In genomic region chr17:5026578-5026977, GRCm38 (mm10) we compare ENCODE assay signal across 17 mouse cellular contexts. TPM values are rescaled to one million over a fixed set of nuclear protein-coding genes. Genes with fewer than 3 reads are reported as not detected.
DNase-seq lines count a peak whose midpoint lies in the region; ATAC-seq and TF ChIP-seq lines count a peak whose summit lies in the region.
"Had no signal": no experiment of that assay in that cellular context is flagged by ENCODE, and none has a peak within 500 bp of the region (broad histone marks: within the 10 kb centered on the region; RNA-seq: fewer than 3 reads in every experiment).

No protein-coding gene starts in this region.

- H3K4me1 ChIP-seq in heart, adult 2 months (ENCODE audit: control insufficient read depth, insufficient read depth, low read length) = peaks cover 23% of the 10 kb centered on the region
- peaks cover 7% of the 10 kb centered on the region; the same call in 1 of the 2 replicates for H3K4me1 ChIP-seq in liver, postnatal 0 days (ENCODE audit: insufficient read depth)
- H3K4me1 ChIP-seq in liver, embryonic 11.5 days (replicated peaks; ENCODE audit: control insufficient read depth, insufficient read depth, low read length) = peaks cover 6% of the 10 kb centered on the region

- H3K4me3 ChIP-seq in heart, adult 2 months = no peak overlapping the region
- no peak overlapping the region for H3K4me3 ChIP-seq in liver, postnatal 0 days (ENCODE audit: low read depth, low read length)
- H3K4me3 ChIP-seq in liver, embryonic 11.5 days (ENCODE audit: low read depth, low read length) = no peak overlapping the region
- H3K4me3 ChIP-seq: forebrain, embryonic 12.5 days; midbrain, embryonic 12.5 days; myocyte had no signal

- no peaks in the 10 kb centered on the region for H3K36me3 ChIP-seq in heart, adult 2 months (ENCODE audit: control insufficient read depth, insufficient read depth, low read length)
- no peaks in the 10 kb centered on the region for H3K36me3 ChIP-seq in liver, postnatal 0 days (replicated peaks; ENCODE audit: insufficient read depth, low read length)
- H3K36me3 ChIP-seq in liver, embryonic 11.5 days (ENCODE audit: control insufficient read depth, insufficient read depth, low read length) = no peaks in the 10 kb centered on the region
- H3K36me3 ChIP-seq: forebrain, embryonic 12.5 days; midbrain, embryonic 12.5 days had no signal

- no peak for TF ChIP-seq POLR2A in heart, adult 2 months (IDR thresholded peaks at IDR 0.05; ENCODE audit: insufficient read depth, low read depth, low read length)
- no peak for TF ChIP-seq POLR2A in brain, embryonic 14.5 days (IDR thresholded peaks at IDR 0.05; ENCODE audit: borderline replicate concordance, extremely low read depth, insufficient read depth, insufficient read length, poor library complexity, severe bottlenecking)

- TF ChIP-seq EP300 in heart, adult 2 months (IDR thresholded peaks at IDR 0.05; ENCODE audit: insufficient read depth, low read depth, low read length) = no peak
- TF ChIP-seq EP300 in liver, postnatal 0 days (IDR thresholded peaks at IDR 0.05; ENCODE audit: low read depth) = no peak

- H3K79me2 ChIP-seq in heart, adult 2 months (replicated peaks; ENCODE audit: control insufficient read depth, insufficient read depth, low read length) = peaks cover 15% of the 10 kb centered on the region

- H3K27me3 ChIP-seq in heart, adult 2 months (ENCODE audit: control insufficient read depth, insufficient read depth, low read length) = no peaks in the 10 kb centered on the region
- no peaks in the 10 kb centered on the region for H3K27me3 ChIP-seq in liver, postnatal 0 days (ENCODE audit: insufficient read depth, low read length)
- H3K27me3 ChIP-seq in liver, embryonic 11.5 days (replicated peaks; ENCODE audit: control insufficient read depth, insufficient read depth, low read length) = no peaks in the 10 kb centered on the region
- H3K27me3 ChIP-seq: forebrain, embryonic 12.5 days; midbrain, embryonic 12.5 days had no signal

- no peak overlapping the region for H3K4me2 ChIP-seq in liver, postnatal 0 days (ENCODE audit: low read depth, low read length)
- no peak overlapping the region for H3K4me2 ChIP-seq in liver, embryonic 11.5 days
- H3K4me2 ChIP-seq: forebrain, embryonic 12.5 days; midbrain, embryonic 12.5 days had no signal

- intact Hi-C loops in heart, adult 2 months (cut with DNase I) = no loop called here

- no peak overlapping the region for H3K9ac ChIP-seq in heart, adult 2 months (ENCODE audit: low read depth, low read length)
- H3K9ac ChIP-seq in liver, postnatal 0 days (replicated peaks) = no peak overlapping the region
- H3K9ac ChIP-seq in liver, embryonic 11.5 days (ENCODE audit: low read depth, low read length) = no peak overlapping the region
- H3K9ac ChIP-seq: forebrain, embryonic 12.5 days; midbrain, embryonic 12.5 days had no signal

- no peaks in the 10 kb centered on the region for H3K9me3 ChIP-seq in liver, postnatal 0 days (ENCODE audit: low read length)
- no peaks in the 10 kb centered on the region for H3K9me3 ChIP-seq in liver, embryonic 11.5 days (ENCODE audit: control insufficient read depth, low read length)
- H3K9me3 ChIP-seq: forebrain, embryonic 12.5 days; midbrain, embryonic 12.5 days had no signal

- ATAC-seq in liver, postnatal 0 days = no peak
- no peak for ATAC-seq in liver, embryonic 11.5 days (replicated peaks; ENCODE audit: low FRiP score)
- ATAC-seq: hindbrain, embryonic 16.5 days had no signal

- peak; percentile 52 for TF ChIP-seq CTCF in heart, adult 2 months (IDR thresholded peaks at IDR 0.05)
- TF ChIP-seq CTCF in liver, postnatal 0 days (IDR thresholded peaks at IDR 0.05; ENCODE audit: low read depth) = peak; percentile 54
- peak; percentile 14; the same call in 1 of the 2 replicates for TF ChIP-seq CTCF in brain, embryonic 14.5 days (IDR thresholded peaks at IDR 0.05; ENCODE audit: borderline replicate concordance, extremely low read depth, insufficient read depth, insufficient read length)

- WGBS in heart, adult 2 months = 67% methylated on average over 2 of the region's 2 CpGs
- whole genome bisulfite sequencing in liver, postnatal 0 days (ENCODE audit: insufficient replicate concordance) = 61% methylated on average over 2 of the region's 2 CpGs
- WGBS in liver, embryonic 11.5 days = 62% methylated on average over 2 of the region's 2 CpGs

- no peak overlapping the region for H3K27ac ChIP-seq in heart, adult 2 months
- H3K27ac ChIP-seq in liver, postnatal 0 days (ENCODE audit: low read depth) = no peak overlapping the region
- no peak overlapping the region for H3K27ac ChIP-seq in liver, embryonic 11.5 days (ENCODE audit: low read depth, low read length)
- H3K27ac ChIP-seq: forebrain, embryonic 12.5 days; midbrain, embryonic 12.5 days had no signal

- no peak for DNase-seq in heart, adult 2 months
- DNase-seq in heart, adult 9 months (ENCODE audit: low spot score in 2 of 2) = no peak
- DNase-seq in liver, postnatal 0 days = no peak
- no peak for DNase-seq in liver, embryonic 11.5 days (ENCODE audit: low spot score)
- peak; percentile 49 for DNase-seq in A20 (ENCODE audit: low read depth, low spot score)
- no peak for DNase-seq in brain, embryonic 14.5 days (ENCODE audit: low read depth)
- DNase-seq in adrenal gland, adult 2 months = no peak
- DNase-seq in adrenal gland, adult (ENCODE audit: inconsistent age in 2 of 2, low spot score in 1 of 2) = no peak
- DNase-seq: adrenal gland, postnatal 14 days; heart, adult 11 months; heart, postnatal 14 days; kidney, postnatal 25 days; lung, postnatal 10 days had no signal

RNA-seq across cellular contexts. Expression of gene Arid1b, which starts 32.4 kb away (rescaled TPM):
- total RNA-seq in heart, adult 2 months (2021) = 10 to 100 TPM; 26.8 to 27.8 TPM
- polyA plus RNA-seq in heart, adult 2 months (2012; rRNA removed) = 11.1 and 11.8 TPM in 2 replicates
- 1.9 and 2.2 TPM in 2 replicates for polyA plus RNA-seq in liver, postnatal 0 days (2015; fragmentation: Nextera tagmentation; extraction: Ambion mirVana)
- 8.1 and 9.1 TPM in 2 replicates for polyA plus RNA-seq in liver, embryonic 11.5 days (2014; fragmentation: Nextera tagmentation; extraction: Ambion mirVana)
- 22.0 and 41.6 TPM in 2 replicates for polyA plus RNA-seq in brain, embryonic 14.5 days (2012; rRNA removed)
- 10 to 100 TPM; 52.1 to 83.8 TPM for total RNA-seq in adrenal gland, adult 2 months (2021)
- polyA plus RNA-seq in adrenal gland, adult 2 months (2012; rRNA removed) = 130 and 174 TPM in 2 replicates
